Mouse (Mus musculus) midbrain, embryonic 14.5 days (tissue): ENCODE data around the gene Ehmt2. TPM values are rescaled to one million over a fixed set of nuclear protein-coding genes. Genes with fewer than 3 reads are reported as not detected.

Experiments
- ATAC-seq: fragments of 200-750 bp; cut with Nextera tagmentation; 2 replicates; pipeline ENCODE4 v1.8.0; 2017; ENCODE audit warnings: moderate number of reproducible peaks, moderate library complexity; ENCODE audit not compliant: low FRiP score, low TSS enrichment
- DNase-seq: peaks from one replicate; pipeline ENCODE4 v3.0.0-alpha.2; 2015
- H3K27ac ChIP-seq: fragments of 300-500 bp; sonication (generic); replicated peaks from 2 replicates; pipeline ENCODE4 v1.5.1; 2014; ENCODE audit warnings: mild to moderate bottlenecking, low read depth, low read length, moderate library complexity
- H3K27me3 ChIP-seq: fragments of 300-500 bp; sonication (generic); 2 replicates; pipeline ENCODE4 v1.6.1; 2014; ENCODE audit warnings: low read length, control low read depth, mixed read lengths; ENCODE audit not compliant: control insufficient read depth, insufficient read depth
- H3K36me3 ChIP-seq: fragments of 300-500 bp; sonication (generic); 2 replicates; pipeline ENCODE4 v1.6.1; 2014; ENCODE audit warnings: low read length, control low read depth; ENCODE audit not compliant: control insufficient read depth, insufficient read depth
- H3K4me1 ChIP-seq: fragments of 300-500 bp; sonication (generic); 2 replicates; pipeline ENCODE4 v1.6.1; 2014; ENCODE audit warnings: mild to moderate bottlenecking, antibody characterized with exemption, low read length, control low read depth; ENCODE audit not compliant: control insufficient read depth, insufficient read depth
- H3K4me2 ChIP-seq: fragments of 300-500 bp; sonication (generic); 2 replicates; pipeline ENCODE4 v1.6.1; 2014; ENCODE audit warnings: mild to moderate bottlenecking, low read length, moderate library complexity
- H3K4me3 ChIP-seq: fragments of 300-500 bp; sonication (generic); replicated peaks from 2 replicates; pipeline ENCODE4 v1.5.1; 2014; ENCODE audit warnings: low read depth, low read length
- H3K9ac ChIP-seq: fragments of 300-500 bp; sonication (generic); replicated peaks from 2 replicates; pipeline ENCODE4 v1.6.1; 2014; ENCODE audit warnings: mild to moderate bottlenecking, low read length, moderate library complexity
- H3K9me3 ChIP-seq: fragments of 300-500 bp; sonication (generic); 2 replicates; pipeline ENCODE4 v1.6.1; 2016; ENCODE audit warnings: low read length, control low read depth, mixed read lengths; ENCODE audit not compliant: control insufficient read depth
- WGBS: fragments of 180-500 bp; shearing (Covaris S2); extraction: QIAGEN DNeasy Blood & Tissue Kit; methylation state at CpG from one replicate; pipeline ENCODE4 v1.1.7; 2014; 5-methylcytosine and 5-hydroxymethylcytosine counted together
- polyA plus RNA-seq: library from polyadenylated mRNA; unstranded; fragments of >200 nt; fragmentation: Nextera tagmentation; extraction: Ambion mirVana; gene quantifications from 2 replicates; pipeline ENCODE4 v1.2.1, GENCODE M21; 2014

Ehmt2 gene
- polyA plus RNA-seq, 1 experiment from 2014 or later = 91.6 TPM

DNA sequence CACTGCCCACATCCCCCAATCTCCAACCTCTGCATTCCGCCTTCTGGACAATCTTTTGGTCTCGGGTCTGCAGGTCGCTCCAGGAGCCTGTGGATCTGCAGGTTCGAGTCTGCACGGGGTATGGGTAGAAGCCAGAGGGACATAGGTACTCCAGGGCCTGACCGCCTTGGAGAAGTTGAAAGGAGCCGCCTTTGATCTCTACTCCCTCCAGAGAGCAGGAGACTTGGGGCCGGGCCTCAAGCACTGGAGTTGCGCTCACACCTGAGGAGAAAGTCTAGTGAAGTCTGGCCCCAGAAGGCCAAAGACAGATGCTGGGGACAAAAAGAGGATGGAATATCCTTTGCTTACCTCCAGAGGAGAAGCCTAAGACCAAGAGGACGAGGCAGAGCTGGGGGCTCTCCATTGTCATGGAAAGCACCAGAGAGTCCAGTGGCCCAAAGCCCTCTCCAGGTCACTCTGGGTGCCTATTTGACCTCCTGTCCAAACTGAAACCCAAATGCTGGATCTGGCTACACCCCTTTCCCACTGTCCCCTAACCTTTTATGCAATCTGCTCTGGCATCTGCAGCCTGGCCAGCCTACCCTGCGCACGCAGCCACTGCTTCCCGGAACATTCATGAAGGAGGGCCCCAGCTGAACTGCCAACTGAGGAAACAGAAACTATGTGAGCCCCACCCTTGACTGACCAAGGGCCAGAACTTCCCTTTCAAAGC, 36.4 kb upstream of the Ehmt2 start:
- H3K27me3 ChIP-seq = no peaks in the 10 kb centered on the region
- H3K9ac ChIP-seq = no peak overlapping the region
- no peak overlapping the region for H3K4me3 ChIP-seq
- H3K4me2 ChIP-seq = no peak overlapping the region
- H3K4me1 ChIP-seq = no peaks in the 10 kb centered on the region
- no peaks in the 10 kb centered on the region for H3K9me3 ChIP-seq
- DNase-seq (no peak), ATAC-seq (no peak)
- WGBS = 68% methylated on average over 13 of the region's 13 CpGs
- no peak overlapping the region for H3K27ac ChIP-seq
- peaks cover 11% of the 10 kb centered on the region; the same call in 1 of the 2 replicates for H3K36me3 ChIP-seq

DNA sequence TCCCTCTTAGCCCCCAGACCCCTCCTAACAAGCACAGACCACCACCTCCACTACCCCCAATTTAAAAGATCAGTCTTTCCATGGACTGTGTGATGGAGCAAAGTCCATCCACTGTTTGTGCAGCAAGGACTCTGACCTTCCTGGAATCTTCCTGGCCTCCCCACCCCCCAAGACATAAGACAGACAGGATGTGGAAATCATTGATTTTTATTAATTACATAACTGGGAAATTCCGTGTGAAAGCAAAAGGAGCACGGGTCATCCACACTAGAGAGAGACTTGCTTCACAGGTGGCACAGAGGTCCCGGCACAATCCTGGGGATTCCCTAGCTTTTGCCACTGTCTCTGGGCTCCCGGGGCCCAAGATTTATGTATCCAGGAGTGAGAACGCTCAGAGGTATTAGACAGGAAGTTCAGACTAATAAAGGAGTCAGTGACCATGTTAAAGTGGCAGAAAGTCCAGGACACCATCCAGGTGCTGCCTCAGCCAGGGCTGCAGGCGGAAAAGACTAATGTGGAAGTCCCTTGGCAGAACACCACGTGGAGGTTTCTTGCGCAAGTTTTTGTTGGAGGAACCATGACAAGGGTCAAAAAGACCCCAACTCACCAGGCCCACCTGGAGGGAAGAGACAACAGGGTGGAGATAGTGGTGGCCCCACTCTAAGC, 35.7 kb upstream of the Ehmt2 start, which contains the start of gene Cfb:
Gene Cfb (minus strand): TSS at position 103 of the 666 bp plus-strand sequence.
- Histone ChIP-seq H3K9ac (no peak within 1 kb of the TSS), H3K4me1 (no peaks in the 10 kb centered on the region), H3K9me3 (no peaks in the 10 kb centered on the region), H3K4me2 (no peak within 1 kb of the TSS), H3K27ac (no peak within 1 kb of the TSS), H3K27me3 (no peaks in the 10 kb centered on the region), H3K4me3 (no peak within 1 kb of the TSS), H3K36me3 (peaks cover 6% of the 10 kb centered on the region; the same call in 1 of the 2 replicates)
- 75% methylated on average over 8 of the region's 8 CpGs for WGBS
- no peak for ATAC-seq
- DNase-seq = no peak

DNA sequence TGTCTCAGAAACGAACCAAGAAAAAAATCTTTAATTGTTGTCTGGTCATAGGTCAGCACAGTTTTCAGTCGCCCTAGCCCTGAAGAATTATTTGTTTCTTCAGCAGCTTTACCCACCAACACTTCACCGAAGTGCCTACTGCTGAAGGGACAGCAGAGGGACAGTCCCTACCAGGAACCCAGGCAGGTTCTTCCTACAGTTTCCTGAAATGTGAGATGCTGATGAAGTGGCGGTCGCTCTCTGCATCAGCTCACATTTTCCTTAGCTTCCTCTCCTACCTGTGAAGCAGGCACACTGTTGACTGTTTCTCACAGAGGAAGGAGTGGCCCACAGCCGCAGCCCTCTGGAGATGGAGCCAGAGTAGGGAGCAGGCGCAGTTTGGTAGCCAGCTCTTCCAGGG, 32.3 kb upstream of the Ehmt2 start:
- H3K27ac ChIP-seq = no peak overlapping the region
- ATAC-seq = no peak
- H3K4me1 ChIP-seq = no peaks in the 10 kb centered on the region
- H3K9me3 ChIP-seq = no peaks in the 10 kb centered on the region
- no peak for DNase-seq
- no peaks in the 10 kb centered on the region for H3K36me3 ChIP-seq
- H3K27me3 ChIP-seq = no peaks in the 10 kb centered on the region
- WGBS = 70% methylated on average over 7 of the region's 7 CpGs
- no peak overlapping the region for H3K4me3 ChIP-seq
- H3K9ac ChIP-seq = no peak overlapping the region
- no peak overlapping the region for H3K4me2 ChIP-seq

DNA sequence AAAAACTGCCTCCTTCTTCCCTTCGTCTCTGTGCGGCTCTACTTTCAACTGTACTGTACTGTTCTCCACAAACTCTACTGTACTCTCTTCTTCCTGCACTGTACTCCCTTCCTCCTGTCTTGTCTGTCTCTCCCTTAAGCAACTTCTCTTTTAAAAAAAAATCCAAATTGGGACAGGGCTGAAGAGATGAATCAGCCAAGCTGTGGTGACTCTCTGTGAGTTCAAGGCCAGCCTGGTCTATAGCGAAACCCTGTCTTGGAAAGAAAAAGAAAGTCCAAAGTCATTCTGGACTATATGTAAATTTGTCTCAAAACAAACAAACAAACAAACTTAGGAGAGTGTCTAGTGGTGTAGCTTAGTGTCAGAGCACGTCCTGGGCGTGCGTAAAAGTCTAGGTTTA, 23.9 kb upstream of the Ehmt2 start:
- H3K4me1 ChIP-seq = no peaks in the 10 kb centered on the region
- no peak overlapping the region for H3K4me2 ChIP-seq
- H3K27ac ChIP-seq = no peak overlapping the region
- H3K36me3 ChIP-seq = no peaks in the 10 kb centered on the region
- ATAC-seq (no peak), DNase-seq (no peak)
- H3K9ac ChIP-seq = no peak overlapping the region
- H3K27me3 ChIP-seq = no peaks in the 10 kb centered on the region
- WGBS = 93% methylated on average over 6 of the region's 6 CpGs
- H3K4me3 ChIP-seq = no peak overlapping the region
- no peaks in the 10 kb centered on the region for H3K9me3 ChIP-seq

DNA sequence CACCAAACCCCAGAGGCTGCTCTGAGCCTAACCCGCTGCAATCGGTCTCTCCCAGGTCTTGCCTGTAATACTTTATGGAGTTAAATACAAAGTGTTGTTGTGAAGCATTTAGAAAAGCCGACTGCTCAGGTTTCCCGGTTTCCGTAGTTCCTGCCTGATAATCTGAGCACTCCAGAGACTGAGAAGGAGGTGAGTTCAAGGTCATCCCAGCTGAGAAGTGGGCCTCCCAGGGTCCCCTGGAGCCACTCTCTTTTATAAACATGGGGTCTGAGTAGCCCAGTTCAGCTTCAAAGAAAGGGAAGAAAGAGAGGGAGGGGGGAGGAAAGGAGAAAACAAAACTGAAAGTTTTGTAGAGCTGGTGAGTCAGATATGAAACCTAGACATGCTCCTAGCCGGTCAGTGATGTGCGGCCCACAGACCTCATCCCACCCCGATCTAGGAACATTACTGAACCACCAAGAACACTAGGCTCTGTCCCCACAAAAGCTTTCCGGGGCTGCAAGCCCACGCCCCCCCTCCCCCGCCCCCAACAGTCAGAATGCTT, 18.9 kb upstream of the Ehmt2 start, which contains the start of gene Zbtb12:
Gene Zbtb12 (plus strand): TSS at position 148 of the 544 bp plus-strand sequence.
- ATAC-seq (no peak), DNase-seq (no peak)
- Histone ChIP-seq H3K4me3 (no peak within 1 kb of the TSS), H3K27ac (no peak within 1 kb of the TSS), H3K36me3 (no peaks in the 10 kb centered on the region), H3K4me2 (no peak within 1 kb of the TSS), H3K27me3 (no peaks in the 10 kb centered on the region), H3K4me1 (no peaks in the 10 kb centered on the region), H3K9ac (no peak within 1 kb of the TSS), H3K9me3 (no peaks in the 10 kb centered on the region)
- WGBS = 72% methylated on average over 11 of the region's 11 CpGs

DNA sequence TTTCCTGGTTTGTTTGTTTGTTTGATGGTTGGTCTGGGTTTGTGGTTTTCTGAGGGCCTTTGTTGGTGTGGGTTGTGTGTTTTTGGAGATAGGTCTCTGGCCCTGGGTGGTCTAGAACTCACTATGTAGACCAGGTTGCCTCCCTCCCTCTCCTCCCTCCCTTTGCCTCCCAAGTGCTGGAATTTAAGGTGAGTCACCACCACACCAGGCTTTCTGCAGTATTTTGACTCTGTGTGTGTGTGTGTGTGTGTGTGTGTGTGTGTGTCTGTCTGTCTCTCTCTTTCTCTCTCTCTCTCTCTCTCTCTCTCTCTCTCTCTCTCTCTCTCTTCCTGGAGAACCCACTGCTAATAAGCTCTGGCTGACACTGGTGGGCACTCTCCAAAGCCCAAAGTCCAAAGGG, 17.1 kb upstream of the Ehmt2 start:
- no peak for ATAC-seq
- no peak overlapping the region for H3K4me3 ChIP-seq
- no peak overlapping the region for H3K9ac ChIP-seq
- H3K4me1 ChIP-seq = no peaks in the 10 kb centered on the region
- no peak overlapping the region for H3K4me2 ChIP-seq
- no peaks in the 10 kb centered on the region for H3K36me3 ChIP-seq
- H3K9me3 ChIP-seq = no peaks in the 10 kb centered on the region
- no peak for DNase-seq
- no peak overlapping the region for H3K27ac ChIP-seq
- H3K27me3 ChIP-seq = no peaks in the 10 kb centered on the region

DNA sequence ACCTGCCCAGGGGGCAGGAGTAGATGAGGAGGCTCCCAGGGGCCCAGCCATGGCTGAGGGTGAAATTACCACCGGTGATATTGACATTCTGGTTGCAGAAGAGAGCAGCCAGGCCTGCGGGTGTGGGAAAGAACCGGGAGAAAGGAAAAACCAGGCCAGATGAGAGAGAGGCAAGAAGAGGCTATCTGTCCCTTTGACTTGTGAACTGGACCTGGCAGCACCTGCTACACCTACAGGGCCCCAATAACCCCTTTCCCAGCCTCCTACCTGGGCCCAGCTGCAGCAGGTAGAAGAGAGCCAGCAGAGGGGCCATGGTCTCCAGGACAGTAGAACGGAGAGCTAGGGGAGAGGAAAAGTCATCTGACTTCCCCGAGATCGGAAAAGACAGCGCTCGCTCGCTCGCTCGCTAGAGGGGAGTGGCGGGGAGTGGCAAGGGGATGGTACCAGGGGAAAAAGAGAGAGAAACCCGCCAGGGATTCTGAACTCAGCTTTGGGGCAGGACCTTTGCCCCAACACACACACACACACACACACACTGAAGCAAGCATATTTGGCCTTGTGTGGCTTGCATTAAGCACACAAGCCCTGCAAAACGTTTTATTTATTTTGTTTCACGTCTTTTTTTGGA, 16.5 kb upstream of the Ehmt2 start, which contains the start of gene Gm20547:
Gene Gm20547 (minus strand): TSS at position 360 of the 628 bp plus-strand sequence.
- DNase-seq (no peak), ATAC-seq (no peak)
- Histone ChIP-seq H3K27ac (no peak within 1 kb of the TSS), H3K27me3 (no peaks in the 10 kb centered on the region), H3K4me1 (no peaks in the 10 kb centered on the region), H3K4me3 (no peak within 1 kb of the TSS), H3K9ac (no peak within 1 kb of the TSS), H3K4me2 (no peak within 1 kb of the TSS), H3K9me3 (no peaks in the 10 kb centered on the region), H3K36me3 (no peaks in the 10 kb centered on the region)
- WGBS = 5% methylated on average over 15 of the region's 15 CpGs

DNA sequence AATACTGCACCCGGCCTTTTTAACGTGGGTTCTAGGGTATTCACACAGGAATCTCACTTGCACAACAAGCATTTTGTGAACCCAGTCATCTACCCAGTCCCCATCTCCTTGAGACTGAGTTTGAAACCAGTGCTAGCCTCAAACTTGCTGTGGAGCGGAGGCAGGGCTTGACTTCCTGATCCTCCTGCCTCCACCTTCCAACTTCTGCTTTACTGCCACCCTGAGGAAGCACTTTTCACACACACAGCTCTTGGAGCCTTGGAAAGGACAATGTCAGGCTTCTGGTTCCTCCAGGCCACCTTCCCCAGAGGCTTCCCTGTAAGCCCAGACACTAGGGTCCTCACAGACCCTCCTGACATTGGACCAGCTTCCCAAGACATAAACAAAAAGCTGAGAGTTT, 14.9 kb upstream of the Ehmt2 start:
- DNase-seq (no peak), ATAC-seq (no peak)
- no peak overlapping the region for H3K4me3 ChIP-seq
- no peaks in the 10 kb centered on the region for H3K9me3 ChIP-seq
- no peak overlapping the region for H3K27ac ChIP-seq
- 74% methylated on average over 3 of the region's 3 CpGs for WGBS
- no peak overlapping the region for H3K4me2 ChIP-seq
- H3K36me3 ChIP-seq = no peaks in the 10 kb centered on the region
- H3K4me1 ChIP-seq = no peaks in the 10 kb centered on the region
- H3K27me3 ChIP-seq = no peaks in the 10 kb centered on the region
- no peak overlapping the region for H3K9ac ChIP-seq
